Mouse (Mus musculus) intestine, embryonic 15.5 days (tissue): ENCODE data around the gene Fbxo22. TPM values are rescaled to one million over a fixed set of nuclear protein-coding genes. Genes with fewer than 3 reads are reported as not detected.
"Not testable (repeated sequence)": the region's sequence is repeated elsewhere in the genome, so short reads cannot be mapped to it uniquely, and the experiment has no call there.

ENCODE experiments used
- ATAC-seq: fragments of 200-750 bp; cut with Nextera tagmentation; 2 replicates; pipeline ENCODE4 v1.8.0; 2017; ENCODE audit warnings: moderate TSS enrichment, moderate library complexity
- H3K27ac ChIP-seq: fragments of 300-500 bp; sonication (generic); 2 replicates; pipeline ENCODE4 v1.5.1; 2015; ENCODE audit warnings: mild to moderate bottlenecking, inconsistent platforms
- H3K27me3 ChIP-seq: fragments of 300-500 bp; sonication (generic); replicated peaks from 2 replicates; pipeline ENCODE4 v1.6.1; 2015; ENCODE audit warnings: inconsistent platforms
- H3K36me3 ChIP-seq: fragments of 300-500 bp; sonication (generic); 2 replicates; pipeline ENCODE4 v1.6.1; 2015; ENCODE audit warnings: inconsistent platforms
- H3K4me1 ChIP-seq: fragments of 300-500 bp; sonication (generic); replicated peaks from 2 replicates; pipeline ENCODE4 v1.6.1; 2015; ENCODE audit warnings: inconsistent platforms
- H3K4me2 ChIP-seq: fragments of 300-500 bp; sonication (generic); replicated peaks from 2 replicates; pipeline ENCODE4 v1.6.1; 2015; ENCODE audit warnings: mild to moderate bottlenecking, inconsistent platforms
- H3K4me3 ChIP-seq: fragments of 300-500 bp; sonication (generic); replicated peaks from 2 replicates; pipeline ENCODE4 v1.5.1; 2015; ENCODE audit warnings: inconsistent platforms
- H3K9ac ChIP-seq: fragments of 300-500 bp; sonication (generic); 2 replicates; pipeline ENCODE4 v1.6.1; 2015; ENCODE audit warnings: inconsistent platforms
- H3K9me3 ChIP-seq: fragments of 300-500 bp; sonication (generic); 2 replicates; pipeline ENCODE4 v1.6.1; 2016; ENCODE audit warnings: inconsistent platforms
- WGBS: fragments of 180-500 bp; shearing (Covaris S2); methylation state at CpG from one replicate; pipeline ENCODE4 v1.1.7; 2015; 5-methylcytosine and 5-hydroxymethylcytosine counted together
- polyA plus RNA-seq: library from polyadenylated mRNA; unstranded; fragments of >200 nt; fragmentation: Nextera tagmentation; extraction: Ambion mirVana; gene quantifications from 2 replicates; pipeline ENCODE4 v1.2.1, GENCODE M21; 2015

Gene Fbxo22
- polyA plus RNA-seq, 1 experiment from 2014 or later = 55.8 TPM

GRCm38 (mm10) chr9:55241863-55242685 lies 33.3 kb downstream of the Fbxo22 start:
- Histone ChIP-seq H3K9me3 (no peaks in the 10 kb centered on the region), H3K4me1 (no peaks in the 10 kb centered on the region), H3K36me3 (no peaks in the 10 kb centered on the region), H3K27ac (no peak overlapping the region), H3K4me2 (peak overlapping the region; percentile 43), H3K27me3 (no peaks in the 10 kb centered on the region), H3K4me3 (peak overlapping the region; percentile 7; the same call in 1 of the 2 replicates), H3K9ac (no peak overlapping the region)
- ATAC-seq = no peak
- WGBS = 38% methylated on average over 24 of the region's 24 CpGs

DNA sequence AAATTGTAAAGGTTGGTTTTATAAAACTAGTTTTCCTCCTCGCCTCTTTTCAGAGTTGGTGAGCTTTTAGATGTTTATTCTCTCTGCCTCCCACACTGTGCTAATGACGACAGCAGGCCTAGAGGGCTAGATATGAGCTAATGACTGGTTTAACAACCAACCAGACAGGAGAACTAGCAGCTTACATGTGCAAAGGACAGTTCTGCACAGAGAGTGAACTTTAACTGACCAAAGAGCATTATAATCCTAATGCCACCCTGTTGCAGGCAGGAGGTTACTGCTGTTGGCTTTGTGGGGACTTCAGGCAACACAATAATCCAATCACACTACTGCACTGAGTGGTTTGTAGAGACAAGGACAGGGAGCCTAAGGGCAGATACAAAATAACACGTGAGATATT lies 34.6 kb downstream of the Fbxo22 start:
- Histone ChIP-seq H3K4me1 (no peaks in the 10 kb centered on the region), H3K4me2 (no peak overlapping the region), H3K27ac (no peak overlapping the region), H3K4me3 (no peak overlapping the region), H3K36me3 (no peaks in the 10 kb centered on the region), H3K9ac (no peak overlapping the region), H3K9me3 (no peaks in the 10 kb centered on the region), H3K27me3 (no peaks in the 10 kb centered on the region)
- 79% methylated on average over 3 of the region's 3 CpGs for WGBS
- ATAC-seq = no peak

DNA sequence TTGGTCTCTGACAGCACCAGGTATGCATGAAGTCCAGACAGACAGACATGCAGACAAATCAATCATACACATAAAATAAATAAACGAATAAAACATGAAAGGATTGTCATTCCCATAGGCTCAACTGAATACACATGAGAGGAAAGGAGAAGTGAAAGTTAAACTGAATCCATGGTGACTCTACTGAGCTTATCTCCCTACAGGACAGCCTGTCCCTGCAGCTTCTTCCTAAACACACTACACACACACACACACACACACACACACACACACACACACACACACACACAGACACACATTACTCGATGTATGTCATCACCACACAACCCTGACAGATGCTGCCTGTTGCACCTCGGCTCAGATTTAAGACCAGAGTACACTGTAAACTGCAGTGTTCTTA lies 35.4 kb downstream of the Fbxo22 start:
- Histone ChIP-seq H3K27me3 (no peaks in the 10 kb centered on the region), H3K4me1 (no peaks in the 10 kb centered on the region), H3K36me3 (no peaks in the 10 kb centered on the region), H3K27ac (no peak overlapping the region), H3K4me2 (no peak overlapping the region), H3K4me3 (no peak overlapping the region), H3K9ac (no peak overlapping the region), H3K9me3 (no peaks in the 10 kb centered on the region)
- WGBS = 69% methylated on average over 3 of the region's 3 CpGs
- ATAC-seq = no peak

DNA sequence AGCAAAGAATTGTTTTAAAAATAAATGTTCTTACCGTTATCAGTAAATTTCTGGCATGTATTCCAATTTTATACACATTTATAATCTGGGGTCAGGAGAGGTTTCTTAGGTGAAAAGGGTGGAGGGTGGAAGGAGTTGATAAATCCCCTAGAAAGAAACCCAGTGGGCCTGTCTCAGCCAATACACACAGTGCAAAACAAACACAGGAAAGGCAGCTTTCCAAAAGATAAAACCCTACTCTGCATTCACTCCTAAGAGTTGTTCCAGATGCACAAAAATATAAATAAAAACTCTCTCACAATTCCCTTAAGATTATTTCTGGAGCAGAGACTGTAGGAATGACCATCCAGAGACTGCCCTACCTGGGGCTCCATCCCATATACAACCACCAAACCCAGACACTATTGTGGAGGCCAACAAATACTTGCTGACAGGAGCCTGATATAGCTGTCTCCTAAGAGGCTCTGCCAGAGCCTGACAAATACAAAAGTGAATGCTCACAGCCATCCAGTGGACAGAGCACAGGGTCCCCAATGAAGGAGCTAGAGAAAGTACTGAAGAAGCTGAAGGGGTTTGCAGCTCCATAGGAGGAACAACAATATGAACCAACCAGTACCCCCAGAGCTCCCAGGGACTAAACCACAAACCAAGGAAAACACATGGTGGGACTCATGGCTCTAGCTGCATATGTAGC lies 36.5 kb downstream of the Fbxo22 start:
- H3K9ac ChIP-seq, H3K4me1 ChIP-seq, H3K27ac ChIP-seq, H3K9me3 ChIP-seq, H3K4me2 ChIP-seq, H3K4me3 ChIP-seq, H3K27me3 ChIP-seq, ATAC-seq, H3K36me3 ChIP-seq: not testable (repeated sequence)
- WGBS = 83% methylated on average over 1 of the region's 1 CpGs

GRCm38 (mm10) chr9:55246440-55246839 lies 37.7 kb downstream of the Fbxo22 start:
- Histone ChIP-seq H3K36me3 (no peaks in the 10 kb centered on the region), H3K4me2 (no peak overlapping the region), H3K9ac (no peak overlapping the region), H3K4me3 (no peak overlapping the region), H3K9me3 (no peaks in the 10 kb centered on the region), H3K4me1 (no peaks in the 10 kb centered on the region), H3K27me3 (no peaks in the 10 kb centered on the region), H3K27ac (no peak overlapping the region)
- no peak for ATAC-seq
- 61% methylated on average over 8 of the region's 8 CpGs for WGBS

- WGBS = 95% methylated on average over 4 of the region's 4 CpGs
- Histone ChIP-seq H3K9ac (no peak overlapping the region), H3K9me3 (no peaks in the 10 kb centered on the region), H3K4me2 (no peak overlapping the region), H3K27me3 (no peaks in the 10 kb centered on the region), H3K4me3 (no peak overlapping the region), H3K4me1 (no peaks in the 10 kb centered on the region), H3K36me3 (no peaks in the 10 kb centered on the region), H3K27ac (no peak overlapping the region)
- ATAC-seq = no peak
Observed at GRCm38 (mm10) chr9:55246918-55247317, 38.2 kb downstream of the Fbxo22 start.

GRCm38 (mm10) chr9:55248465-55248864 lies 39.7 kb downstream of the Fbxo22 start:
- H3K27me3 ChIP-seq = no peaks in the 10 kb centered on the region
- H3K4me2 ChIP-seq = no peak overlapping the region
- WGBS = 79% methylated on average over 4 of the region's 4 CpGs
- no peaks in the 10 kb centered on the region for H3K9me3 ChIP-seq
- H3K4me1 ChIP-seq = no peaks in the 10 kb centered on the region
- H3K27ac ChIP-seq = no peak overlapping the region
- H3K36me3 ChIP-seq = no peaks in the 10 kb centered on the region
- ATAC-seq = no peak
- H3K9ac ChIP-seq = no peak overlapping the region
- no peak overlapping the region for H3K4me3 ChIP-seq

GRCm38 (mm10) chr9:55250595-55251247 lies 42.0 kb downstream of the Fbxo22 start:
- Histone ChIP-seq H3K36me3 (no peaks in the 10 kb centered on the region), H3K27ac (peak overlapping the region; percentile 40), H3K9ac (no peak overlapping the region), H3K4me3 (no peak overlapping the region), H3K4me1 (no peaks in the 10 kb centered on the region), H3K9me3 (no peaks in the 10 kb centered on the region), H3K27me3 (no peaks in the 10 kb centered on the region), H3K4me2 (no peak overlapping the region)
- peak; percentile 93 for ATAC-seq
- WGBS = 68% methylated on average over 6 of the region's 6 CpGs

- H3K27me3 ChIP-seq, H3K4me3 ChIP-seq, H3K36me3 ChIP-seq, H3K4me2 ChIP-seq, H3K27ac ChIP-seq, H3K4me1 ChIP-seq, ATAC-seq, H3K9ac ChIP-seq, H3K9me3 ChIP-seq: not testable (repeated sequence)
- 59% methylated on average over 2 of the region's 2 CpGs for WGBS
Observed at GRCm38 (mm10) chr9:55252097-55252496, 43.4 kb downstream of the Fbxo22 start.

- Histone ChIP-seq H3K4me2 (no peak overlapping the region), H3K4me1 (no peaks in the 10 kb centered on the region), H3K4me3 (no peak overlapping the region), H3K9ac (no peak overlapping the region), H3K27me3 (no peaks in the 10 kb centered on the region), H3K9me3 (no peaks in the 10 kb centered on the region), H3K36me3 (no peaks in the 10 kb centered on the region), H3K27ac (no peak overlapping the region)
- no peak for ATAC-seq
- 76% methylated on average over 1 of the region's 1 CpGs for WGBS
Observed at GRCm38 (mm10) chr9:55253849-55254248, 45.1 kb downstream of the Fbxo22 start.

- Histone ChIP-seq H3K27me3 (no peaks in the 10 kb centered on the region), H3K27ac (no peak overlapping the region), H3K4me2 (no peak overlapping the region), H3K36me3 (no peaks in the 10 kb centered on the region), H3K9me3 (no peaks in the 10 kb centered on the region), H3K9ac (no peak overlapping the region), H3K4me3 (no peak overlapping the region), H3K4me1 (no peaks in the 10 kb centered on the region)
- 90% methylated on average over 5 of the region's 5 CpGs for WGBS
- no peak for ATAC-seq
Observed at GRCm38 (mm10) chr9:55255056-55255455, 46.3 kb downstream of the Fbxo22 start.

DNA sequence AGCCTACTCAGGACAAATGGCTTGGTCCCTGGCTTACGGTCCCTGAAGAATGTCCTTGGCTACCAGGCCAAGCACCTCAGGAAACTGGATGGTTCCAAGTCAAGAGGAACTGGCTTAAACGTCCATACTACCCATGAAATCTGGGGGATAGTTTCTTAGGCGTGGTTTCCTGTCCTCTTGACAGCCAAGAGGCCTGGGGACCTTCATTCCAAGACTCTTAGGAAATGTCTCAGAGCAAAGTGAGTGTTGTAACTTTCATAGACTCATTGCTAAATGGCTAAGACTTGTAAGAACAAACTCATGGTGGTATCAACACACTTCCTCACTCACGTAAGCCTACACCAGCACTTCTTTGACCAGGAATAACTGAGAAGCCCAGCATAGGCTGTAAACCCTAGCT lies 46.9 kb downstream of the Fbxo22 start:
- Histone ChIP-seq H3K9me3 (no peaks in the 10 kb centered on the region), H3K4me3 (no peak overlapping the region), H3K4me1 (no peaks in the 10 kb centered on the region), H3K27me3 (no peaks in the 10 kb centered on the region), H3K9ac (no peak overlapping the region), H3K4me2 (no peak overlapping the region), H3K36me3 (no peaks in the 10 kb centered on the region), H3K27ac (no peak overlapping the region)
- 65% methylated on average over 4 of the region's 4 CpGs for WGBS
- no peak for ATAC-seq
